Mouse (Mus musculus): ENCODE results near the gene Tbrg1.

Tbrg1 gene

DNA sequence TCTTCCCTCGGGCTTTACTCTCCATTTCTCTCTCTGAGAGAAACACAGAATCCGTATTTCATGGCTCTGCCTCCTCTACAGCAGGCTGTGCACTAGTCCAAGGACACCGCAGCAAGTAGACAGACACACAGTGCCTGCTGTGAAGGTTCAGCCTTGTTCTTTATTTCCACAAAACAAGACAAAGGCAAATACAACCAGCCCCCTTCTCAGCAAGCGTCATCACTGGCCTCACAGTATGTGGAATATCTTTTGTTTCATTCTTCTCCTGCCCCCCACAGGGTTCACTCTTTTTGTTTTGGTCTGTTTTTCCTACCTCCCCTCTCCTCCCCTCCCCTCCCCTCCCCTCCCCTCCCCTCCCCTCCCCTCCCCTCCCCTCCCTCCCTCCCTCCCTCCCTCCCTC, 28.5 kb downstream of the Tbrg1 start:
- DNase-seq, result no peak

DNA sequence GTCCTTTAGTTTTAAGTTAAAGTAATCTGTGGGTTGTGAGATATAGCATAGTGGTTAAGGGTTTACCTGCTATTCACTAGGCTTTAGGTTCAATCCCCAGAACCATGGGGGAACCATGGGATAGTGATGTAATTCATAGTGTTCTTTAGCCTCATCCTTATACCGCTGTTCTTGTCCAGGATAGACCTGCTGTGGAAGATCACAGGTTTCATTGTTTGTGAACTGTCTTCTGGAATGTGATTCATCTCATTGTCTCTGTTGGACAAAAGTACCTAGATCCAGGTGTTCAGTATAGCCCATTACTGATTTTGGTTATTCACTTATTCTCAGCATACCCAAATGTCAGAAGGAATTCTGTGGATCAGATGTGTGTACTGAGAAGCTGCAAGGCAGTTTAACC, 29.8 kb downstream of the Tbrg1 start:
- DNase-seq, result no peak

DNA sequence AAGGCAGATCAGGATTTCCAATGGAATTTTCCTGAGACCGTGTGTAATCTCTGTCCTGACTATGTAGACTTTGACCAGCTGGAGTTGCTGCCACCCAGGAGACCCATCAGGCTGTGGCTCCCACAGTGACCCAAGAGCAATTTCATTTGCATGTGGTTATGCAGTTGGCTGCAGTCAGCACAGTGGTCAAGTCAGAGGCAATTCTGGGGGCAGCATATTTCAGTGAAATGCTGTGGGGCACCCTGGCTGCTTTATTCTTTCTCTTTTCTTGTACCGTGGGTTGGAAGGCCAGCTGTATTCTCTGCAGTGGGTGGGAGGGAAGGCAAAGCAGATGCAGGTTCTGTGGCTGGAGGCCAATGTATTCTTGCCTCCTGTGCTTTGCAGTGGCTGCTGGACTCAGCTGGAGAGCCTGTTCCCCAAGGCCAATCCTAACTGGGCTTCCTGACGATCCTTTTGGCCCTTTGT, 31.0 kb downstream of the Tbrg1 start:
- DNase-seq, result peak; percentile 38

DNA sequence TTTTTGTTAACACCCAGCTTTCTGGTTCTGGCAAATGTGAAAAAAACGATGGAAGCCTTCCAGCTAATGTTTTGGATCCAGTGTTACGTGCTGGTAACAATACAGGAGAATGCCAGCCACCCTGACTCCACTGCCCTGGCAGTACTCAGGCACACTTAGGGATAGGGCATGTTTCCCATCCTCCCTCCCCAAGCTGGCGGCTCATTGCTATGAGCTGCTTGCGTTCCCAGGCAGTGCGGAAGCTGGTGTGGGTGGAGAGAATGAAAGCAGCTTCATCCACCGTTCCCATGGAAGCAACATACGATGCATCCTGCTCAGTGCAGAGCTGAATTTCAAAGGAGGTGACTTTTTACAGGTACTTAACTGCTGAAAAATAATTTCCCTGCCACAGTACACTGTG, 31.5 kb downstream of the Tbrg1 start:
- peak; percentile 14 for DNase-seq

DNA sequence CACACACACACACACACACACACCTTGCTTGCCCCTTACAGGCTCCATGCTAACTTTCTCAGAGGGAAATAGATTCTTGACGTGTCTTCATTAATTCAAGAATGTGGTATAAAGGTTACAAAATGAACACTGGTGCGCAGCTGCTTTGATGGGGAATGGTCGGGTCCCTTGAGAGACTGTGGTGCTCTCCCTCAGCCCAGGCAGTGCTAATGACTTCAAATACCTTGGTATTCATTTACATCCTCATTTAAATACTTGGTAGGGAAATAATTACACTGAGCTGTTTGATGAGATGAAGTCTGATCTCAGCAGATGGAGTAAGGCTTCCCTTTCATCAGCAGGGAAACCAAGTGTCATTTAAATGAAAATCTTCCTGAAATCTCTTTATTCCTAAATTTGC, 32.0 kb downstream of the Tbrg1 start:
- DNase-seq, result no peak

DNA sequence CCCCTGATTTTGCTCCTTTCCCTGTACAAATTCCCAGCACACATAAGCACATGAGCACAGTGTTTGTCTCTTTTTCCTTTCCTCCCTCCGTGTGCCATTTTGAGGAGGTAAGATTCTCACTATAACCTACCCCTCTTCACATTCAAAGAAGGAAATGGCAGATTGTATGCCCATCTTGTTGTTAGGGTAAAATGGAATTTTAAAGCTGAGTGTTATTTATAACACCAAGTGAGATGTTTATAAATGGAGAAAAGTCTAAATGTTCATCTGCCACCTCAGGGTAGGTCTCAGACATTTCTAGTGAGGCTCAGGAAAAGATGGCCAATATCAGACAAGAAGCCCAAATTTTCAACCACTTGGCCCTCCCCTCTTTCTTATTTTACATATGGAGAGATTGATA, 32.6 kb downstream of the Tbrg1 start:
- DNase-seq, result no peak

DNA sequence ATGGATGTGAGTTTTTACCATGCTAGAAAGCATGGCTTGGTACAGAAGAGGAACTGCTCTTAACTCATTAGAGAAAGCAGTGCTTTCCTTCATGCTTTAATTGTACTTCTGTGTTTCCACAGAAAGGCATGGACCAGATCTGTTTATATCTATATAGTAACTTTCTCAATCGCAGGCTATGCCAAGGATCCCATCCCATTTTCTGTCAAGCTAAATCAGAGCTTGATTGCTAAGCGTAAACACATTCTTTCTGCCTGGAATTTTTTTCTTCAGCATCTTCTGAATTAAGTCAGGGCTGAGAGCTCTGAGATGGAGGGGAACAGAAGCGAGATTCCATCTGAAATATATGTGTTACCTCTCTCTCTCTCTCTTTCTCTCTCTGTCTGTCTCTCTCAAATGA, 33.1 kb downstream of the Tbrg1 start:
- no peak for DNase-seq

DNA sequence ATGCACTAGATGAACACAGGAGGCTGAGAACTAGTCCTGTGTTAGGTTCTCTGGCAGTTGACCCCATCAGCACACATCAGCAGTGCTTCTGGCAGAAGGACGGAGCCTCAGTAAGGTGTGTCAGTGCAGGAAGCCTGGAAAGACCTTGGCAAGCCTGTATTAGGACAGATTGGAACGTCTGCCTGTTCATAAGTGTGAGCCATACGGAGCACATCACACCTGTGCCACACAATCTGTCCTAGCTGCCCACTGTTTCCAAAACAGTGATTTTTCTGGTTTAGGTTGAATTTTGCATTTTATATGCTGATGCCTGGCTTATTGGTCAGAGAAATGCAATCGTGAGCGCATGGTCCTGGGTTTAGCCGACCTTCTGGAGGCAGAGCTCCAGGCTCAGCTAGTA, 35.8 kb downstream of the Tbrg1 start:
- DNase-seq, result no peak

DNA sequence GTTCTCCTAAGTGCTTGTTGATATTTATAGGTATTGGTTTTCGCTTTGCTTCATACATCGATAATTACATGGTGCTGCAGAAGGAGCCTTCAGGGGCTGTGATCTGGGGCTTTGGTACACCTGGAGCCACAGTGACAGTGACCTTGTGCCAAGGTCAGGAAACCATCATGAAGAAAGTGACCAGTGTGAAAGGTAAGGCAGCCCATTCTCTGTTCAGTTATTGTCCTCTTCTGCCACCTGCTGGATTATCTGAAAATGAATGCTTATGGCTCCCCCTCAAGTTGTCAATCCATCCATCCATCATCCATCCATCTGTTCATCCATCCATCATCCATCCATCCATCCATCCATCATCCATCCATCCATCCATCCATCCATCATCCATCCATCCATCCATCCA, 40.3 kb downstream of the Tbrg1 start:
- peak; percentile 44 for DNase-seq

DNA sequence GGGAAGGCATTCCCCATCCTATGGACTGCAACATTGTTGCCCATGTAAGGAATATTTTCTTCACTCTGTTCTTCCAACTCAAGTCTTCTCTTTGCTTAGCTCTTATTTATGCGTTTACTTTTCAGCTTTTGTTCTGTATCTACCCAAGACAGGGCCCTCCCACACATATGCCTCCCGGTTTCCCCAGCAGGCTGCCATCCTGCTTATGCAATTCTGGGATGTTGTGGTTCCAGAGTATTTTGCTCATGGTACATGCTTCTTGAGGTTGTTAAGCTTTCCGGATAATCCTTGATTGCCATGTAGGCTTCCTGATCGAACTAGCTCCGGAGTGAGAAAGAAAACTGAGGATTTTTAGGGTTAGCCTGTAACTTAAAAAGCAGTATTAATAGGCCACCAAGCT, 41.9 kb downstream of the Tbrg1 start:
- DNase-seq, result no peak

DNA sequence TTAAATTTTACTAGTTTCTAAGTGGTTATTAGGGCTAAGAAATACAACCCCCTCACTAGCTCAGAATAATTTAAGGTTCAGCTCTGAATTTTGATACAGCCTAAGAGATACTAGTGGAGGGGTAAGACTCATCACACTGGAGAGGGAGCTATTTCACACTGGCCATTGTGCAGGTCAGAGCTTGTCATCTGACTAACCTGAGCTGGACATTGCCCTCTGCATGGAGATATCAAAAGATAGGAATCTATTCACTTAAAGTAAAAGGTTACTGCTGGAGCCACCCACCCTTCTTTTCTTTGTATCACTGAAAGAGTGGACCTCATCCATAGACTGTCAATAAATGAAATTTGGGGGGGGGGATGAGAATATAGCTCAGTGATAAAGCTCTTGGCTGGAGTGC, 42.8 kb downstream of the Tbrg1 start:
- no peak for DNase-seq

DNA sequence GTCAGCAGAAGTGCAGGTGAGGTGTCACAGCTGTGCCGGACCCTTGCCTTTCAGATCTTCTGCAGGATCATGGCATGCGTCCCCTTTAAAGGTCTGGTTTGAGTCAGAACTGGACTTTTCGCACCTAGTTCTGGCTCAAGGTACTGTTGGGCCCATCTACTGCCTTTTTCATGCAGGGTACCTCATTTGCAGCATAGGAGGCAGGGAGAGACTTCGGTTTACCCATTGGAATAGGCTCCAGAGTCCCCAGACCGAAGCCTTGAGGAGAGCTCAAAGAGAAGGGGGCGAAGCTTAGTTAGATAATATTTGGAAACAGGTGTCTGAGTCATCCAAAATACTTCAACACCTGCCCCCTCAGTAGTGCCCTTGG, 43.2 kb downstream of the Tbrg1 start:
- no peak for DNase-seq

DNA sequence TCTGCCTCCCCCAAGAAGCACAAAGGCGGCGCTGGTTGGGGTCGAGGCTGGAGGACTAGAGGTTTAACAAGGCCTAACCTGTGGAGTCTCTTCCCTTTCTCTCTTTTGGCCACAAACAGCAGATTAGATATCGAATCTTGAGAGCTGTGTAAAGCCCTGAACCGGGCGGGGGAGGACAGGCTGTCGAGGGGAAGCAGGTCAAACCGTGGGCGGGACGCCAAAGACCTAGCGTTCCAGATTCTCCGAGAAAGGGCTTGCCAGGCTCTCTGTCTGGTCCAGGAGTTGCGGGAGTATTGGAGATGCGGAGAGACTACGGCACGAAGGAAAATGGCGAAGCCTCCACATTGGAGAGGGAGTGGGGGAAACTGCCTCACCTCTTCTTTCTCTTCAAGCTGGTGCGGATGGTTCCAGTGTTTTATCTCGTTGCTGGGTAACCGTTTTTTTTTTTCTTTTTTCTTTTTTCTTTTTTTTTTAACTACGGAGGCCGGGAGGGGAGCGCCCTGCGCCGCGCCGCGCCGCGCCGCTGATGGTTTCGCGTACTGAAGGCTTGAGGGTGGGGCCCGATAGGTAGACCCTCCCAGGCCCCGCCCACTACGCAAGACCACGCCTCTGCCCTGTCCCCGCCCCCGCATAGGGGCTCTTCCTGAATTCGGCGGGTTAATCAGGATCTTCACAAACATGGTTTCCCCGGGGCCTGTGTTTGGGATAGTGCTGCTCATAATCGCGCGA, 43.8 kb downstream of the Tbrg1 start, which contains the start of gene Spa17:
Gene Spa17, minus strand, starts transcription at position 541 of the 729 bp plus-strand sequence.
- DNase-seq, result peak; percentile 91

DNA sequence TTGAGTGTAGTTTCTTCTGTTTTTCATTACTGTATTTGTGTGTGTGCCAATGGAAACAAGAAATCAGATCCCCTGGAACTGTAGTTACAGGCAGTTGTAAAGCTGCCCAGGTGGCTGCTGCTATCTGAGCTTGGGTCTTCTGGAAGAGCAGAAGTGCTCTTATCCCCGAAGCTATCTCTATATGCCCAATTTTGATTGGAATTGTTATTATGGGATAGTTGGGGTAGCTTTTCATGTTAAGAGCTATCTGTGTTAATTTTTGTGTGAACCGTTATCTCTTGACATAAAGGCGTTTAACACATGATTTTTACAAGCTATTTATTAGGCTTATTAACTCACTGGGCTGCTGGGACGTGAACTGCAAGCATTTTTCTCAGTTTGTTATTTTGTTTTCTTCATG, 47.6 kb downstream of the Tbrg1 start:
- DNase-seq, result no peak

DNA sequence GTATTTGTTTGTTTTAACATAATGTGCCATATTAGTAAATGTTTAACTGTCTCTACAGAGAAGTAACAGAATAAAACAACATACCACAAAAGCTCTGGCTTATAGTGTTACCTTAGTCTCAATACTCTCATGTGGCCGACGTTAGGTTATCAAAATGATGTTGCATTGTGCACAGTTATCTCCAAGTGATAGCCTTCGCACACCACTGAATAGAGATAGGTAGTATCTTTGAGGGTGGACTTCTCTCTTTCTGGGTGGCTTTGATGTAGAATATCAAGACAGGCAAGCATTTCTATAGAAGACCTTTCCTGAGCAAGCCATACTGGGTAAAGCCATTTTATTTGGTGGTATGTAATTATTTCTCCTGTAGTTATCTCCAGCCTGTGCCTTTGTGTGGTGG, 52.0 kb downstream of the Tbrg1 start:
- DNase-seq, result no peak

DNA sequence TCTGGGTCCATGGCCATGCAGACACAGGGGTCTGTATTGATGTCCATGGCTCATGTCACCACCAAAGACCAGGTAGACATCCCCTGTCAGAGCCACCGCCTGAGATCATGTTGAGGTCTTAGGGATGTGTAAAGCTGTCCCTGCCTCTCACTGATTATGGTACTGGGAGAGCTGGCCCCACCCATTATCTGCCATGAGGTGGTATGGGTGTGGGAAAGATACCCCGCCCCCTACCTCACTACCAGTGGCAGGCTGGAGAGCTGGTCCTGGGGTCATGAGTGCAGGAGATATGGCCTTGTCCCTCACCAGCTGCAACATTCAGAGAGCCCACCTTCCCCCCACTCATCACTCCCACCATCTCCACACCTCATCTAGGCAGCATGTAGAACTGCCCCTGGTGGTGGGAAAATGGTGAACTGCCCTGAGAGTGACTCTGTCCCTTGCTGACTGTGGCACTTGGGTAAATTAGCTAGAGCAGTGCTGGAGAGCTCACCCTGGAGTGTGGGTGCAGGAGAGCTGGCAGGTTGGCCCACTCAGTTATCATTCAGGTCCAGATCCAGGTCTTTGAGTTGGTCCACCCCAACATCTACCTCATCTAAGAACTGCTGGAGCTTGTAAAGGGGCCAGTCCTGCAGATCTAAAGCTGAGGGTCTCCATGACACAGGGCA, 56.4 kb downstream of the Tbrg1 start:
- DNase-seq, result no peak
